Mouse (Mus musculus): ENCODE data around the gene Rnf146. TPM values are rescaled to one million over a fixed set of nuclear protein-coding genes. Genes with fewer than 3 reads are reported as not detected.
A peak's percentile ranks its signal among the peaks of the same experiment; 100 is the strongest.
"Not testable (repeated sequence)": the region's sequence is repeated elsewhere in the genome, so short reads cannot be mapped to it uniquely, and the experiment has no call there.

Rnf146 gene
- polyA plus RNA-seq (2015; fragmentation: Nextera tagmentation; extraction: Ambion mirVana): 57.9 and 60.2 TPM in 2 replicates

DNA sequence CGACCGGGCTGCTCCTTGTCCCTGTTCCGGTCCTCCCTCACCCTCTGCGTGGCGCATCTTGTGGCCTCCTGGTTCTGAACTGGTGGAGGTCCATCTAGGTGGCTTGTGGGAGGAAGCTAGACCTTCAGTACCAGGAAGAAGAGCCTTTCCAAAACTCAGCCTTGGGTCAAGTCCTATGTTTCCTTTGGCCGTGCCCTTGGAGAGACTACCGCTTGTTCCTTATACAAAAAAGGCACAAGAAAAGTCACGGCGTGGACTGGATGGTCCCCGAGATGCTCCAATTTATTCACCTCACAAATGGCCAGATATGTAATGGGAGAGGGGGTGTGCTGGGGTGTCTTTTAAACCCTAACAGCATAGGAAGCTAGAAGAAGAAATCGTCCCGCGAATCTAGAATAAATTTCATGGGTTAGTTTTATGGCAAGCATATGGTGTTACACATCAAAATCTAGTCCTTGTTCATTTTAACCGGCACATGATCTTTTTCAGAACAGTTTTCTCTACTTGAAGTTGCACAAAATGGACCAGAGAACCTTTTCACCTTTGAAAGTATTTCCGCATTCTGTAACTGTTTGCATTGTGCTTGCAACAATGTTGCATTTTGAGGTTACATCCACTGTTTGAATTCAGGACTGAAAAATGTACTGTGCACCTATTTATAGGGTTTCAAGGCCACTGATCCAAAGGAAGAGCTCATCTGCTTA, at the start of gene Rnf146:
Rnf146 (minus strand) TSS at position 246 of the 704 bp plus-strand sequence.
- H3K4me2 ChIP-seq (replicated peaks): peak within 1 kb of the TSS; percentile 71
- H3K9me3 ChIP-seq: no peaks in the 10 kb centered on the region
- peak within 1 kb of the TSS; percentile 97 for H3K9ac ChIP-seq
- 9% methylated on average over 15 of the region's 15 CpGs for WGBS
- peak within 1 kb of the TSS; percentile 97 for H3K27ac ChIP-seq
- peaks cover 17% of the 10 kb centered on the region for H3K4me1 ChIP-seq
- no peak; the same call in 1 of the 2 replicates for ATAC-seq (ENCODE audit: low FRiP score, low read depth)
- no peaks in the 10 kb centered on the region for H3K36me3 ChIP-seq
- H3K27me3 ChIP-seq: no peaks in the 10 kb centered on the region
- peak within 1 kb of the TSS; percentile 88 for H3K4me3 ChIP-seq

DNA sequence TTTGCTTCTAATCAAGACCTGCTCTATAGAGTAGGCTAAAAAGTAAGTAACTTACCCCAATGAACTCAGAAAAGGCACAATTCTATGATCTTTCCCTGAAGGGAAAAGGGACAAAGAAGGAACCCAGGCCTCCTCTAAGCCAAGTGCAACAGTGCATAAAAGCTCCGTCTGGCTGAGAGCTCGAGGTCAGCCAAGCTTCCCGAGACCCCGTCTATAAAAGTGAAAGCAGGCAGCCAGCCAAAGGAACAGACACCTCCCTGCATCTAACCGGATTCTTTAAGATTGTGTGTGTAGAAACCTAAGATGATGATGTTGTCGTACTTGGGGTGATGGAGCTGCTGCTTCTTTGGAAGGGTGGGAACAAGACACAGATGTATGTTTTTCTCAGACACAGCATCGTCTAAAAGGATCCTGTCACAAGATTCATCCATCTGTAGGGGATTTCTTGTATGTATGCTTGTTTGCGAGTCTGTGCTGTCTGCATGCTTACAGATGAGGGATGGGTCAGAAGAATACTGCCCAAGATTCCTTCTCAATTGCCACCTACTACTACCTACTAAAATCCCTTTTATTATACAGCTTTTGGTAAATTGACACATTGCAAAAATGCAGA, 40.5 kb upstream of the Rnf146 start:
- 41% methylated on average over 8 of the region's 8 CpGs for WGBS
- H3K4me3 ChIP-seq: no peak overlapping the region
- H3K4me1 ChIP-seq: no peaks in the 10 kb centered on the region

DNA sequence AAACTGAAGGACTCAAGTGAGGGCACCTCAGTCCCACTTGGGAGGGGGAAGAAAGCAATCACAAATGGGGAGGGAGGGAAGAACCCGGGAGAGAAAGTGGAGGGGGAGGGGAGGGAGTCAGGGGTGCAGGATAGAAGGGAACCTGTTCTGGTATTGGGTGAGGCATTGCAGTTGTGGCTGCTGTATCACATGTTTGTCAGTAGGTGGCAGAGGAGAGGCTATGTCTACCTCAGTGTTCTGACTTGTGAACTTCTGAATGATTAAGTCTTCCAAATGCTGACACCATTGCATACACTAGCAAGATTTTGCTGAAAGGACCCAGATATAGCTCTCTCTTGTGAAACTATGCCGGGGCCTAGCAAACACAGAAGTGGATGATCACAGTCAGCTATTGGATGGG, 32.6 kb upstream of the Rnf146 start:
- H3K9ac ChIP-seq; H3K36me3 ChIP-seq; ATAC-seq (ENCODE audit: low FRiP score, low read depth); H3K27me3 ChIP-seq; H3K4me1 ChIP-seq; H3K27ac ChIP-seq; H3K9me3 ChIP-seq; H3K4me2 ChIP-seq (replicated peaks); H3K4me3 ChIP-seq: not testable (repeated sequence)
- 87% methylated on average over 2 of the region's 2 CpGs for WGBS

More for the DNA sequence above, 40.5 kb upstream of the Rnf146 start:
- Histone ChIP-seq H3K36me3 (no peaks in the 10 kb centered on the region), H3K4me2 (replicated peaks) (no peak overlapping the region; the same call in 1 of the 2 replicates), H3K9me3 (no peaks in the 10 kb centered on the region), H3K27me3 (no peaks in the 10 kb centered on the region), H3K9ac (no peak overlapping the region; the same call in 1 of the 2 replicates), H3K27ac (no peak overlapping the region)
- ATAC-seq (ENCODE audit: low FRiP score, low read depth): no peak; the same call in 1 of the 2 replicates

DNA sequence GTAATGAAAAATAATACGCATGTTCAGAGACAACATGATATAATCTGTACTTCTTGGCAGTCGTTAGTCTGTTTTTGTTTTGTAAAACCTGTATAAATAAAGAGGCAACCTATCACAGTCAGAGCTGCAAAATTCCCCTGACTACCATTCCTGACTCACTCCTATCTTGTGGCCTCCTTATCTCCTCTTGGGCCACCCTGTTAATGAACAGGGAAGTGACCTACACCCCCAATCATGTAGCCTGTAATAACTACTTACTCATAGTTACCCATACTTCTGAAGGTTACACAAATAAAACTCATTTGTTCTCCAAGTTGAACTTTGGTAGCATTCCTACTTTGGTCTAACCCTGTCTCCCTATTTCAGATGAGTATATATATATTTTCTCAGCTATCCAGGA, 19.3 kb upstream of the Rnf146 start:
- ATAC-seq (ENCODE audit: low FRiP score, low read depth): no peak
- no peak overlapping the region for H3K27ac ChIP-seq

DNA sequence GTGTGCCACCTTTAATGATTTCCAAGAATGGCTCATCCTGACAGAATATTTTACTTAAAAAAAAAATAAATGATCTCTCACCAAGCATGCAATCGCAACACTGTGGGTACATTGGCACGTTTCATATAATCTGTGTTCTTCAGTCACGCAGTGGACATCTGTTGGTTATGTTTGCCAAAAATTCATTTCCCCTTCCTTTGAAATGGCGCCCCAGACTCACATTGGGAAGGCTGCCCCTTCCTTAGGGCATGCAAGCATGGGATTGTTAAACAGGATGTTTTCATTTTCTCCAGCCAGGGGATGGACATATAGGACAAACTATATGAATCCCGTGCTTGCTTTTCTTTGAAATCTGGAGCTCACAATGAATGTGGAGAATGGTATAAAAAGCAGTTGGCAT, 11.8 kb upstream of the Rnf146 start:
- Histone ChIP-seq H3K4me3 (no peak overlapping the region), H3K9me3 (no peaks in the 10 kb centered on the region), H3K9ac (no peak overlapping the region), H3K4me1 (no peaks in the 10 kb centered on the region; the same call in 1 of the 2 replicates), H3K27me3 (no peaks in the 10 kb centered on the region), H3K4me2 (replicated peaks) (no peak overlapping the region), H3K36me3 (no peaks in the 10 kb centered on the region), H3K27ac (no peak overlapping the region)
- 84% methylated on average over 5 of the region's 5 CpGs for WGBS
- no peak for ATAC-seq (ENCODE audit: low FRiP score, low read depth)

More for the DNA sequence above, 19.3 kb upstream of the Rnf146 start:
- Histone ChIP-seq H3K27me3 (no peaks in the 10 kb centered on the region), H3K36me3 (no peaks in the 10 kb centered on the region), H3K9ac (no peak overlapping the region), H3K4me2 (replicated peaks) (no peak overlapping the region), H3K4me1 (no peaks in the 10 kb centered on the region; the same call in 1 of the 2 replicates), H3K4me3 (no peak overlapping the region), H3K9me3 (no peaks in the 10 kb centered on the region)
- 77% methylated on average over 2 of the region's 2 CpGs for WGBS

DNA sequence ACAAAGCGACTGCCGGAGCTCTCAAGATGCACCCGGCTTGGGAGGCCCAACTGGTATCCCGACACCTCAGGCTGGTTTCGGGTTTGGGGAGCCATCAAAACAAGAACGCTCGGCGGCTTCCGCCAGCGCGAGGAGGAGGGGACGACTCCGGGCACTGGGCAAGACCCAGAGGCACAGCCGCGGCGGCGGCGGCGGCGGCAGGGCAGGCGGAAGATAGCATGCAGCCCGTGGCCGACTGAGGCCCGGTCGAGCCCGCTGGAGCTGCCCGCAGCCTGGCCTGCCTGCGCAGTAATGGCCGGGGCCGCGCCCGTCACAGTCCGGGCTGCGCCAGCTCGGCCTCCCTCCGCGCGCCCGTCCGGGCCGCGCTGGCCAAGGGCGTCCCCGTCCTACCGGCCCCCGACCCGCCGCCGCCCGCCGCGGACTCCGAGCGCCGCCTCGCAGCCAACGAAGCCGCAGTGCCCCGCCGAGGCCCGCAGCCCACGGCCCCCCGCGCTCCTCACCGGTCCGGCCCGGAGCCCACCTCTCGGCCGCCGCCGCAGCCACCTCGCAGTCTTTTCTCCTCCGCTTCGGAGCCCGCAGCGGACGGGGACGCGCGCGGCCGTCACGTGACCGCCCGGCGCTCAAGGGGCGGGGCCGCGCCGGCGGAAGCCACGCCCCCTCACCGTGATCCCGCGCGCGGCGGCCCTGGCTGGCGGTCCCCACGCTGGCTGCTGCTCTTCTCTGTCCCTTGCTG, 612 bp downstream of the Rnf146 start:
- peak overlapping the region; percentile 97 for H3K27ac ChIP-seq
- H3K27me3 ChIP-seq: no peaks in the 10 kb centered on the region
- peaks cover 17% of the 10 kb centered on the region for H3K4me1 ChIP-seq
- no peaks in the 10 kb centered on the region for H3K9me3 ChIP-seq
- peak; percentile 96 for ATAC-seq (ENCODE audit: low FRiP score, low read depth)
- H3K9ac ChIP-seq: peak overlapping the region; percentile 97
- no peaks in the 10 kb centered on the region for H3K36me3 ChIP-seq
- H3K4me3 ChIP-seq: peak overlapping the region; percentile 88
- H3K4me2 ChIP-seq (replicated peaks): peak overlapping the region; percentile 71
- 0% methylated on average over 67 of the region's 100 CpGs for WGBS

DNA sequence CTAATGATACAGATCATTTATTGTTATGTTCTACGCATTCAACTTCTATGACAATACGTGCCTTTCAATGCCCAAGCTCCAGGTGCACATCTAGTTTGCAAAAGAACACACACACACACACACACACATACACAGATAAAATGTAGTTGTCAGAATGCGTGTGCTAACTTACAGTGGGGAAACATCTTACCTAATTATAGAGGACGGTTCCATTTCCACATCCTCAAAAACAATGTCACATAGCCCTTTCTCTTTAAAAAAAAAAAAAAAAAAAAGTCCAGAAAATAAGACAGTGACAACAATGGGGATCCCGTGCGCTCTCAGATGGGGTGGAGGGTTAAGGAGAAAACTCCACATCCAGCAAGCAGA, 1.2 kb downstream of the Rnf146 start:
- H3K4me3 ChIP-seq: peak overlapping the region; percentile 88
- no peaks in the 10 kb centered on the region for H3K27me3 ChIP-seq
- peak overlapping the region; percentile 97 for H3K9ac ChIP-seq
- ATAC-seq (ENCODE audit: low FRiP score, low read depth): no peak
- 4% methylated on average over 6 of the region's 6 CpGs for WGBS
- peaks cover 17% of the 10 kb centered on the region for H3K4me1 ChIP-seq
- H3K27ac ChIP-seq: peak overlapping the region; percentile 97
- H3K4me2 ChIP-seq (replicated peaks): peak overlapping the region; percentile 71
- no peaks in the 10 kb centered on the region for H3K36me3 ChIP-seq
- no peaks in the 10 kb centered on the region for H3K9me3 ChIP-seq

DNA sequence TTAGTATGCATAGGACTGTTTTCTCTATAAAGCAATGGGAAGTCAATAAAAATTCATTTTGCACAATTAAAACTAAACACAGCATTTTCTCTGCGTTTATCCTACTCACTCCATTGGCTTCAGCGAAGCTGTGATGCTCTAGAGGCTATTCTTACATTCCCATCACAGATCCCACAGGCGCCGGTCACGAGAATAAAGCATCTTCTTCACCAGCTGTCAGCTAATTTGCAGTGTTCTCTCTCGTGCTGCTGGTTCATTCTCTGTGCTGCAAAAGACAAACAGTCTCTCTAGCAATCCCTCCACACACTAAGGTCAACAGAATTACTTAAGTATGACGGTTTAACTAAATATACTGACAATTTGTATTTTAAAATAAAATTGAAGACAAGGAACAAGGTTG, 8.1 kb downstream of the Rnf146 start:
- H3K9ac ChIP-seq: no peak overlapping the region
- no peaks in the 10 kb centered on the region for H3K9me3 ChIP-seq
- no peak overlapping the region for H3K4me2 ChIP-seq (replicated peaks)
- H3K36me3 ChIP-seq: peaks cover 28% of the 10 kb centered on the region
- no peak overlapping the region for H3K4me3 ChIP-seq
- no peaks in the 10 kb centered on the region for H3K27me3 ChIP-seq
- 0 out of 2 replicates have a peak, but pooled peaks cover 3% of the 10 kb centered on the region for H3K4me1 ChIP-seq
- WGBS: 87% methylated on average over 7 of the region's 7 CpGs
- ATAC-seq (ENCODE audit: low FRiP score, low read depth): no peak
- no peak overlapping the region for H3K27ac ChIP-seq

DNA sequence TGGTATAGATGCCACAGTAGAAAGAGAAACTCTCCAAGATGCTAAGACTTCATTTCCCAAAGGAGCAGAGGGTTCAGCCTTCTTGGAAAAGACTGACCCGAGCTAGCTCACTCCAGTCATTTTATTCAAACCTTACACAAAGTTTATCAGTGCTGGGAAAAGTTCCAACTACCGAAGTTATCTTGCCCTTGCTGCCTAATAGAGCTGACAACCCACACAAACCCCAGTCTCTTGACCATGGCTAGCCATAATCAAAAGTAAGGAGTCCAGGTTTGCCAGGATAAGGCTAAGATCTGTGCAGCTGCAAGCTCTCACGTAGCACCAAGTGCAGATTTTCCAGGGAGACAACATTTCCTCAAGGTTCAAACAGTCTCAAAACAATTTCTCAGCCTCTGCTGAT, 9.7 kb downstream of the Rnf146 start:
- Histone ChIP-seq H3K36me3 (peaks cover 28% of the 10 kb centered on the region), H3K4me2 (replicated peaks) (no peak overlapping the region), H3K27ac (no peak overlapping the region), H3K9me3 (no peaks in the 10 kb centered on the region), H3K9ac (no peak overlapping the region), H3K27me3 (no peaks in the 10 kb centered on the region), H3K4me3 (no peak overlapping the region), H3K4me1 (0 out of 2 replicates have a peak, but pooled peaks cover 2% of the 10 kb centered on the region)
- ATAC-seq (ENCODE audit: low FRiP score, low read depth): no peak
- WGBS: 88% methylated on average over 3 of the region's 3 CpGs

DNA sequence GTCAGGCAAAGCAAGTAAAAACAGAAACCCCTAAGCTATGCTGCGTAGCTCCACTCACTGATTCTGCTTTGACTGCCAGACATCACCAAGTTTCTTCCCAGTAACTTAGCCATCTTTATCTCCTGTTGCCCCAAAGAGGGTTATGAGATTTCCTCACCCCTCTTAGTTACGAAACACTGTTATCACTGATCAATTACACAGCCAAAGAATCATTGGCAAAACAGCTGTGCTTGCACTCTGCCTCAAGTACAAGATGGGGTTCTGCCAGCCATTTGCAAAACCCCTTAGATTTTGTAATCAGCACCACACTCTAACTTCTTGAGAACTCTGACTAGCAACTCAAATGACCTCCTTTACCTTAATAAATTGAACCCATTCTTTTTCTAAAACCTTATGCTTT, 10.8 kb downstream of the Rnf146 start:
- H3K9me3 ChIP-seq: no peaks in the 10 kb centered on the region
- H3K4me3 ChIP-seq: no peak overlapping the region
- ATAC-seq (ENCODE audit: low FRiP score, low read depth): no peak
- no peak overlapping the region for H3K4me2 ChIP-seq (replicated peaks)
- peaks cover 39% of the 10 kb centered on the region for H3K36me3 ChIP-seq
- 89% methylated on average over 2 of the region's 2 CpGs for whole genome bisulfite sequencing
- no peaks in the 10 kb centered on the region for H3K4me1 ChIP-seq
- H3K9ac ChIP-seq: no peak overlapping the region
- no peak overlapping the region for H3K27ac ChIP-seq
- no peaks in the 10 kb centered on the region for H3K27me3 ChIP-seq

DNA sequence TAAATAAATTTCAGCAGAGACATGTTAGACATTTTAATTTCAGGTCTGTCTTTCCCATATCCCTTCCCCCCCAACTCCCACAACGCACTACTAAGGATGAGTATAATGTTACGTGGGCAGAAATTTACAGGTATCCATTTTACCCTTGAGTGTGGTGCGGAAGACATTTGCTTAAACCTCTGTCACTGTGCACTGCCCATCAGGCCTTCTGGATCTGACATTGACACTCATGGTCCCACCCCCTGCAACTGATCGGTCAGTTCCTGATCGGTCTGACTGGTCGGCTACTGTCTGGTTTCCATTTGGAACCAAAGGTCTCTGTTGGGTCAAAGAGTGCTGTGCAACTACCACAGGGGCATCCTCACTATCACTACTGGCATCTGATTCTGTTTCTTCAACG, 15.6 kb downstream of the Rnf146 start:
- no peaks in the 10 kb centered on the region for H3K9me3 ChIP-seq
- no peak overlapping the region for H3K9ac ChIP-seq
- no peaks in the 10 kb centered on the region for H3K27me3 ChIP-seq
- no peak overlapping the region for H3K27ac ChIP-seq
- no peak overlapping the region for H3K4me3 ChIP-seq
- peaks cover 45% of the 10 kb centered on the region for H3K36me3 ChIP-seq
- no peak overlapping the region for H3K4me2 ChIP-seq (replicated peaks)
- WGBS: 96% methylated on average over 7 of the region's 7 CpGs
- ATAC-seq (ENCODE audit: low FRiP score, low read depth): no peak
- H3K4me1 ChIP-seq: no peaks in the 10 kb centered on the region

DNA sequence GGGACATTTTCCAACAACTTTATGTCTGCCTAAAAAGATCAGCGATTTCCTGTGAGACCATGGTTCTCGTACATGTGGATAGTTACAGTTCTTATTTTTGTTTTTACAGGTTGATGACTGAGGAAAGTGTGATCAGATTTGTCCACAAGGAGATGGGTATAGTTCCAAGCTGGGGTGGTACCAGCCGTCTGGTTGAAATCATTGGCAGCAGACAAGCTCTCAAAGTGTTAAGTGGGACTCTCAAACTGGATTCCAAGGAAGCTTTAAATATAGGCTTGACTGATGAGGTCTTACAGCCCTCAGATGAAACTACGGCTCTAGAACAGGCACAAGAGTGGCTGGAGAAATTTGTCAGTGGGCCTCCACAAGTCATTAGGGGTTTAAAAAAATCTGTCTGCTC, 18.0 kb downstream of the Rnf146 start:
- ATAC-seq (ENCODE audit: low FRiP score, low read depth): no peak
- H3K27me3 ChIP-seq: no peaks in the 10 kb centered on the region
- H3K4me1 ChIP-seq: no peaks in the 10 kb centered on the region
- H3K4me3 ChIP-seq: no peak overlapping the region
- no peak overlapping the region for H3K4me2 ChIP-seq (replicated peaks)
- H3K27ac ChIP-seq: no peak overlapping the region
- no peaks in the 10 kb centered on the region for H3K9me3 ChIP-seq
- peaks cover 37% of the 10 kb centered on the region for H3K36me3 ChIP-seq
- WGBS: 88% methylated on average over 4 of the region's 4 CpGs
- no peak overlapping the region for H3K9ac ChIP-seq
